Mouse (Mus musculus) right cerebral cortex, postnatal 14 days (tissue): Measurements from ENCODE around the gene Adam12.

Experiments
- DNase-seq: peaks from one replicate; pipeline ENCODE4 v3.0.0; 2022

Adam12 gene

DNA sequence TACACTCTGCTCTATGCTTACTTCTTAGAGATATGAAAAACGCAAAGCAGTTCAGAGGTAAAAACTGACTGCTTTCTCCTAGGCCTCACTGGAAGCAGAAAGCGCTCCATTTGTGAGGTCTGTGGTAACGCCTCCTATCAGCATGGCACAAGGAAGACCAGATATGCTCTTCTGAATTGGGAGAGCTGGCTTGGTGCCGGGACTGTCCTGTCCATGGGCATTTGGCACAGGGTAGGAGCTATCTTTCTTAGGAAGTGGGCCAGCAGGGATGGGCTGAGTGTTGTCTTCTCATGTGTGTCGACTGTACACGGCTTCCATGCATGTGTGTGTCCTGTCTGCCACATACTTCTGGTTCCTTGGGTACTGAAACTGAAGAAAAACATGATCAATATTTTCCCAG lies 369.7 kb downstream of the Adam12 start:
- no peak for DNase-seq

DNA sequence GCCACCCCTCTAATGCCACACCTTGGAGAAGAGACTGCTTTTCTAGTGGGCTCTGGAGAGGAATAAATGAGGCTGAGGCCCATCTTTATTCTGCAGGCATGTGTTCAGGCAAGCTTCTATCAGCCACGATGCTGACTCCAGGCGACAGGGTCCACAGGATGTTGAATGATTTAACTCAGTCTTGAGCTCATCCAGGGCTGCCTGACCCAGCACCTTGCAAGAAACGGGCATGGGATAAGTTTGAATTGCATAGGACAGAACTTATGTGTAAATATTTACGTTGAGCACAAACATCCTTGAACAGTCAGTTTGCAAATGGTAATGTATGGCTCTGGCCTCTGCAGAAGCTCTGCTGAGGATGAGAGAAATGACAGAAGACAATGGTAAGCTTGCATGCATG lies 372.4 kb downstream of the Adam12 start:
- DNase-seq: no peak

DNA sequence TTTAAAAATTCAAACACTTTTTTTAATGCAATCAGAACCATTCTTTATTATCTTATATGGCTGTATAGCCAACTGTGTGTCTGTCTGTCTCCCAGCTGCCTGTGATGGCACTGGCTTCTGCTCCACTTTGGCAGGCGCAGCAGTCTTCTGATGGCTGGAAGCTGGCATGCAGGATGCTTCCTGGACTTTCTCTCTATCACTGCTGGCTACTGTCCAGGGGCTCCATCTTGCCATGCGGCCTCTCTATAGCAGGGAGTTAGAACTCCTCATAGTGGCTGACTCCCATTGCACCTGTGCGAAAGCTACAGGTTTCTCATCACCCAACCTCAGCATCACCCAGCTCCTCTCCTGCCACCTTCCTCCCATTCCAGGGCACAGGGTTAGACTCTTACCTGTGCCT lies 373.4 kb downstream of the Adam12 start:
- no peak for DNase-seq

DNA sequence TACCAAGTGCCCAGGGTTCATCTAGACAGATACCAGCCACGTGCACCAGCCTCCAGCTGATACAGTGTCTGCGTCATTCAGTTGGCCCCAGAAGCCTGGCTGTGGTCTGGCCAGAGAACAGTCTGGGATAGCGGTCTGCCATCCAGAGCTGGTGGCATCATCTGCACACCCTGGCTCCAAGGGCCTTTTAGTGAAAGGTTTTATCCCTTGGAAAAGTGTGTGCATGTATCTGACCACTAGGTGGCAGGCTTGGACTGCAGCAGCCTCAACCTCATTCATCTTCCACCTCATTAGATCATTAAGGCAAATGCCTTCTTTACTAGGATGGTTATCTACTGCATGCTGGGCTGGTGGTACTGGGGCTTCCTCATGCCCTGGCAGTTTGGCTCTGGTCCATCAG lies 375.7 kb downstream of the Adam12 start:
- peak; percentile 68 for DNase-seq

DNA sequence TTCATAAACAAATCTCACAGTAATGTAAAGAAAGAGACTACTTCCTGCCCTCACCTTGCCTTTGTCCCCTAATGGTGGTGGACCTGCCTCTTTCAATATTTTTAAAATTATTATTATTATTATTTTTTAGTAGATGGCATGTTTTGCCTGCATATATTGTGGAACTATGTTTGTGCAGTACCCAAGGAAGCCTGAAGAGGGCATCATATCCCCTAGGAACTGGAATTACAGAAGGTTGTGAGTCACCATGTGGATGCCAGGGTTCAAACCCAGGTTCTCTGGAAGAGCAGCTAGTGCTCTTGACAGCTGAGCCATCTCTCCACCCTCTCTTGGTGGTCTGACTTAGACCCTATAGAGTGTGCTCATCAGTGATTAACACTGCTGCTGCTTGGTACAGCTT lies 381.2 kb downstream of the Adam12 start:
- DNase-seq: no peak

DNA sequence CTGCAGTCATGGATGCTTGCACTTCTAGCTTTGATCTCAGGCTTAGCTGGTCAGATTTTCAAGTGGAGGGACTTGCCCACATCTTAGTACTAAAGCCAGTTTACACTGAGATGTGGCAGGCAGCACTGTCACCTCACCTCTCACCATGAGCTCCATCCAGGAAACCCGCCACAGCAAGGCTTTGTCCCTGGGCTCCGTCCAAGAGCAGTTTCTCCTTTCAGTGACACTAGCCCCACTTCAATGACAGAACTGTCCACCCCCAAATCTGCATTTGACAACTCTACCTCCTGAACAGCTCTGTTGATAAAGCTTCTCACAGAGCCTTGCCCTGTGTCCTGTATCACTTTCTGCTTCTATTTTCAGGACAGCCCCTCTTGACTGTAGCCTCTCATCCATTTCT lies 383.8 kb downstream of the Adam12 start:
- no peak for DNase-seq

DNA sequence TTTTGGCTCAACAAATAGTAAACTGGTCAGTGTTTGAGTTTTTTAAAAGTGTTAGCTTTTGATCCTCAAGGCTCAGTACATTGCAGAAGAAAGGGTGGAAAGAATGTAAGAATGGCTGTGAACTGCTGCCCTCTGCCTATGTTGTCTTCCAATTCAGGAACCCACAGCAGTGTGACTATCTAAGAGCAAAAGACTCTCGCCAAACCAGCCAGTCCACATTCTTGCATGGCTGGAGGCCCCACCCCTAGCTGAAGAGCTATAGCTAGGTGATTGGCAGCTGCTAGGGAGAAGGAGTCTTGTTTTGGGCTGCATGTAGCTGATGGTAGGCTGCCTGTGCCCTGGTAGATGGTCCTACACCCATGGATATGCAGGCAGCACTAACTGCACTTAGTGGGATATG lies 384.8 kb downstream of the Adam12 start:
- DNase-seq: no peak

DNA sequence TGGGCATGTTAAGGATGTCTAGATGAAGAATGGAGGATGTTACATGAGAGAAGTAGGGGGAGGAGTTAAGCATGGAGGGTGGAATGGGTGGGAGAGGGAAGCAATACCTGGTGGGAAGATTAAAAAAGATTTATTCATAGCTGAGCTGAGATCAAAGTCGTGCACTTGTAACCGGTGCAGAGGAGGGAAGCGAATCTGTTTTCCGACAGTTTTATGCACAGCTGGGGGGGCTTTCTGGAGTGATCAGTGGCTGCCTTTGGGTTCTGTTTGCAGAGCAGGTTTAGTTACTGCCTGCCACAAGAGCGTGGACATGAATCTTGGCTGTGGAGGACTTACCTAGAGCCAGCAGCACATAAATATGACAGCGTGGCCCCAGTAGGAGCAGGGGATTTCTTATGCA lies 389.9 kb downstream of the Adam12 start:
- no peak for DNase-seq

DNA sequence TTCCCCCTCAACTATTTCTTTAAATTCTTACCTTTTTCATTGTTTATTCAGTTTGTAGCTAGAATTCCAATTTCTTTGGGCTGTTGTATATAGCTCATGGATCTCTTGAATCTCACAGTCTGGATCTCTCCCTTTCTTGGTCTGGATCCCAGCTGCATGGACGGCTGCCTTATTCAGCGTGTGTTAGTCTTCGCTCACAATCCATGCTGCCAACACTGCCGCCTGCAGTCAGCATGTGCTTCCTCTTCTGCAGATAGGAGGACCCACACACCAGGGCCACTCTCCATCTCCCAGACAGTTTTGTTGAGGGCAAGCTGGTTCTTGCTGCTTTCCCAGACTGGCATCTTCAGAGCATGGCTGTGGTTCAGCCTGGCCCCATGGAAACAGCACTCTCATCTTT lies 392.4 kb downstream of the Adam12 start:
- DNase-seq: peak; percentile 61
